Mouse (Mus musculus) adrenal gland, postnatal 4 days (tissue): Measurements from ENCODE around the gene Ppt1. TPM values are rescaled to one million over a fixed set of nuclear protein-coding genes. Genes with fewer than 3 reads are reported as not detected.

Experiments
- DNase-seq, 2 experiments: peaks; one replicate each; pipeline ENCODE4 v3.0.0; 2021 to 2022; ENCODE audit warnings: low spot score in 2 of 2, mixed read lengths in 2 of 2
- total RNA-seq, 2 experiments: library from RNA; stranded (reverse); gene quantifications; 2 replicates each; pipeline ENCODE4 v1.2.3; 2021

Gene Ppt1
- total RNA-seq, 2 experiments from 2014 or later, result 74.6 to 78.1 TPM

DNA sequence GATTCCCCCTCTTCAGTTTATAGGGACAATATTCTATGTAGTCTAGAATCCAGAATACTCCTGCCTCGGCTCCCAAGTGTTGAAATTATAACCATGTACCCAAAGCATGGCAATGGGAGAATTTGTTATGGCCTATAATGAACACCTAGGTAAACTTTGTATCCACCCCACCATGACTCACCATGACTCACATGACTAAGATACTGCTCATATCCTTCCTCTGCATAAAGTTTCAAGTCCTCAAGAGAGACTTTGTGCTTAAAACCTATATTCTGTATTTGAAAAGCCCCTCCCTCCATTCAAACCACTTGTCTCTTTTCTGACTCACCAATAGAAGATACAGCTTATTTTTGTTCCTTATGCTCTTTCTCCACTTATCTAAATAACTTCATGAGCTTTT, 32.0 kb downstream of the Ppt1 start:
- no peak for DNase-seq

DNA sequence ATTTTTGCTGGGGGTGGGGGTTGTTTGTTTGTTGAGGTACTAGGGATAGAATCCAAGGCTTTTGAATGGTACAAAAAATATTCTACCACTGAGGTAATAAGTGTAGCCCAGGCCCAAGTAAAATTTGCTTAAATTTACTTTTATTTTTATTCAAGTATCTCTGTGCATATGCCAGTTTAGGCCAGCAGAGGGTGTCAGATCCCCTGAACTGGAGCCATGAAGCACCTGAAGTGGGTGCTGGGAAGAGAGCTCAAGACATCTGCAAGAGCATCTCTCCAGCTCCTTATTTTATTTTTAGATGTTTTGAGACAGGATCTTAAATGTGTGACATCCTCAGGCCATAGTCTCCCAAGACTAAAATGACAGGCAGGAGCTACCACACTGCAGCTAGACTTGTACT, 34.0 kb downstream of the Ppt1 start:
- no peak for DNase-seq

DNA sequence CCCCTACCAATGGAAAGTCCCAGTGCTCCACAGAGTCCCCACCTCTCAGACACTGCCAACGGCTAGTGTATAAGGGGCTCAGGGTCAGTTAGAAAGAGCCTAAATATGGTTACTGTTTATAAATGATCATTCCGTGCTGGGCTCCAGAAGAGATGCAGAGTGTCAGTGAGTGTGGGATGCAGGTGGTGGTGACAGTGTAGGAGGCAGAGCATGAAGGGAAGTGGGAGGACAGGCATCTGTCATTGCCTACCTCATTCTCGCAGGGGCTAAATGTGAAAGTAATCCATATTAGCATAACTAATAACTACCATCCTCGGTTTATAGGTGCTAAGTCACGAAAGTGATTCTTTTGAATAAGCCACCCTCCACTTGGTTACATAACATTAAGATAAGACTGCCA, 34.7 kb downstream of the Ppt1 start:
- DNase-seq, result no peak

DNA sequence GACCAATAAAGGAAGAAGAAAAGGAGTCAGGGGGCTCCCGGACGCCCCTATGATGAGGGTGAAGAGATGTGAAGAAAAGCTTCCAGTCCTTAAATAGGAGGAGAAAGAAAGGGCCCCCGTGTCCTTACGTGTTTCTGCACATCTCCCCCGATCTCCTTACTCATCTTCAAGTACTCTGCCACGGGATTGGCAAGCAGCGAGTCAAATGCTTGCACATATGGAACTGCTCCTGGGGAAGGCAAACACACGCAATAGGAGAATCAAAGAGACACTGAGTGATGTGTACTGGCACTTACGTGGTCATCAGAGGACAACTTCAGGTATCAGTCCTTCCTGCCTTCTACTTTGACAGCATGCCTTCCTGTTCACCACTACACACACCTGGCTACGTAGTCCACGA, 35.2 kb downstream of the Ppt1 start:
- DNase-seq, result no peak

DNA sequence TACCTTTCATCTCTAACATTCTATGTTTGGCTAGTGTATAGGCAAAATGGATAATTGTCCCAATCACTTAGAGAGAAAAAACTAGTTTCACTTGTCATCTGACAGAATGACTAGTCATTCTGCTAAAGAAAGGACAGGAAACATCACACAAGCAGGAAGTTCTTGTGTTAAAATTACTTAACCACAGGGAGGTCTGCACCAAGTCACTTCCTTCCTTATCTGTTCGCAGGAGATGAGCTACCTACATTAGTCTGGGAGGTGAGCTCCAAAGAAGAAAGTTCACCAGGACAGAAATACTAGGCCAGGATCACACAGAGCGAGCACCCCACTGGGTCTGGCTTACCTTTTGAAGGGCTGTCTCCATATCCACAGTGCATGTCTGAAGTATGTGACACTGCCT, 35.9 kb downstream of the Ppt1 start:
- no peak for DNase-seq

DNA sequence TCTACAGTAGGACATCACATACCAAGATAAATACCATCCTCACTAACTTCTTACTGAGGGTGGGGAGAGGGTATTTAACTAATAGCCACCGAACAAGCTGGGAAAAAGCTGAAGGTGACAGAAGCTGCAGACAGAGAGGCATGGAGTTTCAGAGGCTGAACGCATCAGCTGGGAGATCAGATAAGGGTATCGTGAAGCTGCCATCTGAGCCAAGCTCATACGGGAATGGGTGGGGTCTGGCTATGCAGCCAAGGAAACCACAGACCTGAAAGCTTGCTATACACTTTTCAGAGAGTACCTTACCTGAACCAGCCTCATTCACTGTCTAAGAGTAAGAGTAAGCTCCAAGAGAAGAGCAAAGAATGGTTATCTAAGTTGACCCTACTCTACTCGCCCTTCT, 37.0 kb downstream of the Ppt1 start:
- DNase-seq, result no peak

DNA sequence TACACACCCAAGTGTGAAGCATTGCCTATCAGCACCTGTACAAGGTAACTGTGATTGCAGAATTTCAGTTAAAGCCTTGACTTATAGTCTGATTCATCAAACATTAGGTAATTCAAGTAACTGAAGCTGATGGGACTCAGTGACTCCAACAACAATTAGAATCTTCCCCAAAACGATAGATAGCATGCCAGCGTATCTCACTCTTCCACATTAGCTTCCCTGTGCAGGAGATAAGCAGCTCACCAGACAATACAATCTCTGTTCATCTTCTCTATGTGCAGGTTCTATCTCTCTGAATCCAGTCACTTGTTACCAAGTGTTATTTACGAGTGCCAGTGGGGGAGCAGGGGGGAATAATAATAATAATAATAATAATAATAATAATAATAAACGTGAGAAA, 37.5 kb downstream of the Ppt1 start:
- no peak for DNase-seq

DNA sequence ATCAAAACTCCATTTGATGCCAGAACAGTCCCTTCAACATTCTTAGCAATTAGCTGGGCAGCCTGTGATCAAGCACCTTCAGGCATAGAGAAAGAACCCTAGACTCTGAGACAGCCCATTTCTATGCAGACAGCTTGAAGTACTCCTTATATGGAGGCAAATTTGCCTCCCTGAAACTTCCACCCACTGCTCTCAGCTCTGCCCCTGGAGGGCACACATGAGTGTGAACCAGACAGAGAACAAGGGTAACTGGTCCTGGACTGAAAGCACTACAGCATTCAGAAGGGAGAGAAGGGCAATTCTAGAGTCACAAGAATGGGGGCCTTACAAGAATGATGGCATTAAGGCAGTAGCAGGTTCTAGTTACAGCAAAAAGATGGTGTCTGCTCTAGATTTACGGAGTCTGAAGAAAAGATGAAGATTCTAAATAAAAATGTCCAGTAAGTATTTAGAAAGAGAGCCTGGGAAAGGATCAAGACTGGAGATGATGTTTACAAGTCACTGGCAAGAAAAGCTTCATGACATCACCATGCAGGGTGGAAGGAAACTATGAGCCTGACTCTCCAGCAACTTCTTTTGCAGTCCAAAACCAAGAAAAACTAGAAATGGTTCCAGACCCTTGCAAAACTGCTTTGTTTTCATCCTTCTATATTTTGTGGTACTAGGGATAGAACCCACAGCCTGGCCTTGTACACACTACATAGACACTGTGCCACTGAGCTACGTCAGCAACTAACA, 42.5 kb downstream of the Ppt1 start:
- DNase-seq, result no peak

DNA sequence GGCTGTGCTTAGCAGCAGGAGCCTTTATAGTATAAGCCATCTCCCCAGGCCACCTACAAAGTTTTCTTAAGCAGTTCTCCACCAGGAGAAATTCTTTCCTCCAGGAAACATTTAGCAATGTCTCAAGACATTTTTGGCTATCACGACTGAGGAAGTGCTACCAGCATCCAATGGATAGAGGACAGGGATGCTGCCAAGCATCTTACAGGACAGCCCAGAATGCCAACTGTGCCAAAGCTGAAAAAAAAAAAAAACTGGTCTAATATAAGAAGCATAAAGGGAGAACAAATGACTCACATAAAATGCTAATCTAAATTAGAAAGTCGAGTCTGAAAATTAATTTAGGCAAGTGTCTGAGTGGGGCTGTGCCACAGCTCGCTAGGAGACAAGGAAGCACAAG, 46.5 kb downstream of the Ppt1 start:
- DNase-seq, result no peak

DNA sequence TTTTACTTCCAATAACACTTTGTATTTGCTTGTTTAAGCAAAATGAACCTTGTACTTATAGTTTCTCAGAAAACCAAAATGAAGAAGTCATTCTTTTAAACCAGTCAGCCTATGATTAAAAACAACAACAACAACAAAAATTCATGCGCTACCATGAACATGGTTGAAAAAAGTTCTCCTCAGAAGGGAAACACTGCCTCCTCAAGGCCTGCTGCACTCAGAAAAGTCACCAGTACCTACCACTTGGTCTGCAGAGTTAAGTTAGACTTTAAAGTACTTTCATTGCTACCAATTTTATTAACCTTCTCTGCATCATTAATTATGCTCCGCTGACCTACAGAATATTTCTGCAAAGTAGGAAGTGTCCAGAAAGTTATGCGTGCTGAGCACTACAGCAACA, 47.3 kb downstream of the Ppt1 start:
- no peak for DNase-seq

DNA sequence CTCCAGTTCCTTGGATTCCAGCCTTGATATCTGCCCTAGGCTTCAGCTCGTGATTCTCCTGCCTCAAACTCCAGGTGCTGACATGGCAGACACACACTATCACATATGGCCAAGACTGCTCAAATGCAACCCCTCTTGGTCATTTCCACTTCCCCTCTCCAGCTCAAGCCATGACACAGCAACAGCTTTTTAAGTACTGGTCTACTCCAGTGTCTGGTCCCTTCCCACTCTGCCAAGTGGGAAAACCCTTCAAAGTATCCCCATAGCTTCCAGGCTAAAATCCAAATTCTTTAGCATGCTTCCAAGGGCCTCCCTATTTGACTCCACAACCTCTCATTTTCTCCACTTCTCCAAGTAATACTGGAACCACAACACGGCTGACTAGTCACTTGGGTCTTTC, 48.0 kb downstream of the Ppt1 start:
- DNase-seq, result no peak

DNA sequence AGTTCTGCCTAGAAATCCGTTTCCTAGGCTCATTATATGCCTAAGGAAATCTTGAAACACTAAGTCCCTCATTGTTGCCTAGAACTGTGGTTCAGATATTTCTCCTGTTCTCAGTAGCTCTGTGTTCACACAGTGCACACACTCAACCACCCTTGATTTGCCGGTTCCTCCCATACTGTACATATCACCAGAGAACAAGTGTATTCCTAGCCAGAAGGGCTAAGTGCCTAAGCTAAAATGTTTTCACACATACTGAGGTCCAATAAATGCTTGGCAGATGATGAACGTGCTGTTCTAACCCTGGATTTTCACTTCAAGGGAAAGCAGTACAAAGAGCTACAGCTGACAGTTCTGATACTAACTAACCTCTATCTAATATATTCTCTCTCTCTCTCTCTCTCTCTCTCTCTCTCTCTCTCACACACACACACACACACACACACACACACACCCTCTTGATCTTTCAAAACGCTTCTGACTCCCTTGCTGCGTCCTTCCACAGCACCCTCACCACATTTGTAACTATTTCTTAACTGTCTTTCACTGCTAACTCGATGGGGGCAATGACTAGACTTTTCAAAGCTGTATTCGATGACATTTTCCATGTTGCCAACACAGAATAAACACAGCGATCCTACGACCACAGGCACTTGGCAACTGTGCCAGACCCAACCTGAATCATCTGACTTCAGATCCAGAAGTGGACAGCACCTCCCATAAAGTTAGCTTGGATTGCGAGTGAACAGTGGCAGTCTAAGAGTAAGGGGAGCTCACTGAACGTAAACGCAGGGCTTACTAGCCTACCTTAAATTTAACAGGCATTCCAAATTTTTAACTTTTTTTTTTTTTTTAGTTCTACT, 48.7 kb downstream of the Ppt1 start:
- no peak for DNase-seq

DNA sequence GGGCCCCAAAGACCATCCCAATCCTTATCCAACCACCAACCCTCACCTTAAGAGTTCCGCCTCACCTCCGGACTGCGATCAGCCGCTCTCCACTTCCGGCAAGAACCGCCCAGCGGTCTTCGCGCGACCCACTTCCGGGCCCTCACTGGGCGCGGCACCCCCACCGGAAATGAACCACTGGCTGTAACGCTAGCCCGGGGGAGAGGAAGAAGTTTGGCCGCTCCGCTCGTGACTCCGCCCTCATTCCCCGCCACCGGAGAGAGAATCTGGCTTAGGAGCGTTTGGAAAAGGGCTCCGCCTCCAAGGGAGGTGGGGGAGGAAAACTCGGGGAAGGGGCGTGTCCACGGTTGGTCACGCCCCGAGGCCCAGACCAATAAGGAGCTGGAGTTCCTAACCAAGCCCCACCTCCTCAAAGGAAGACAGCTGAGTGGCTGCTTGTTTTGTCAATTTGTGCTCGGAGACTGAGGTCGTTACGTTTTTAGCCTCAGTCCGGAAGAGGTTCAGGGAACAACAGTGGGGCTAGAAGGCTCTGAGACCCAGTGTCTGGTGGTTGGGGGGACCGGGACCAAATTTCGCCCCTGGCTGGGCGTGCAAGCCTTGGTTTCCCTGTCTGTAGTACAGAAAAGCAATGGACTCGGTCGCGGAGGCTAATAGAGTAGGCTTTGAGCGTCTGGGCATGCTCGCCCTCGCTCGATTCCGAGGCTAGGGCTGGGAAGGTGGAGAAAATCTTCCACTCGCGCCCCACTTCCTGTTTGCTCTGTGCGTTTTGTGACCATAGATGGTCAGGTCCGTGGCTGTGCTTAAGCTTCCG, 49.9 kb downstream of the Ppt1 start, which contains the start of gene Cap1:
Gene Cap1, minus strand, starts transcription at position 289 of the 811 bp plus-strand sequence.
- peak; percentile 84 to 95 for DNase-seq

DNA sequence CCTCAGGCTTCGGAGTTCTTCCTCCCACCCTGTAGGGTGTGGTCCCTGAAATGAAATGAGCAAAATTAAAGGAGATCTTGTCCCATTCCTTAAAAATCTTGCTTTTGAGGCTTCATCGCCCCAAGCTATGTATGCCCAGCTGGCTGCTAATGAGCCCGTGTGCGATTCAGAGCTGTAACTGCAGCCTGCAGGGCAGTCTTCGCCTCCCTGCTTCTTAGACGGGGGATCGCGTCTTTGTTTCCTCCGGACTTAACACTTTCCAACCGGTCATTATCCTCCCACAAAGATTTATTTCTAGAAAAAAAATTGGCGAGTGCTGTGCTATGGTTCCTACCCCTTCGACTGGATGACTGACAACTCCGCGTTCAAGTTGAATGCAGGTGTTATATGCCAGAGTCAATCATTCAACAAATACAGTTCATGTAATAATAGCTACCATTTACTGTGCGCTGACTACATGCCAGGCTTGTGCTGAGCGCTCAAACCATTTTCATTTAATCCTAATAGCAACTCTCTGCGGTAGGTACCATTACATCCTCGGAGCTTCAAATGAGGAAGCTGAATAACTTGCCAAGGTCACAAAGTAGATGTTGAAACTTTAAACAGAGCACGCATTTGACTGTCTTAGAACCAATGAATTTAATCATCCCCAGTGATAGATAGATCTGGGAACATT, 50.7 kb downstream of the Ppt1 start:
- DNase-seq, result no peak

DNA sequence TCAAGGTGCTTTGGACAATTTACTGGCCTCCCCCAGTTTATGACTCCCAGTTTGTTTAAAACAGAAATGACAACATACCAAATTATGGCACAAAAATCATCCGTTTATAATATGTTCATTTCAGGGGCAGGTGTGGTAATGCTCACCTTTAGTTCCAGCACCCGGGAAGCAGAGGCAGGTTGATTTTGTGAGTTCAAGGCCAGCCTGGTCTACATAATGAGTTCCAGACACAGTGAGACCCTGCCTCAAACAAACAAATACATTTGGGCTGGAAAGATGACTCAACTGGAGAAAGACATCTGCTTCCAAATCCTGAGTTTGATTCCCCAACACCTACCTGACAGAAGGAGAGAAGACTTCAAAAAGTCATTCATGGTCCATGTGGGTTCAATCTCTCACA, 51.3 kb downstream of the Ppt1 start:
- DNase-seq, result no peak

DNA sequence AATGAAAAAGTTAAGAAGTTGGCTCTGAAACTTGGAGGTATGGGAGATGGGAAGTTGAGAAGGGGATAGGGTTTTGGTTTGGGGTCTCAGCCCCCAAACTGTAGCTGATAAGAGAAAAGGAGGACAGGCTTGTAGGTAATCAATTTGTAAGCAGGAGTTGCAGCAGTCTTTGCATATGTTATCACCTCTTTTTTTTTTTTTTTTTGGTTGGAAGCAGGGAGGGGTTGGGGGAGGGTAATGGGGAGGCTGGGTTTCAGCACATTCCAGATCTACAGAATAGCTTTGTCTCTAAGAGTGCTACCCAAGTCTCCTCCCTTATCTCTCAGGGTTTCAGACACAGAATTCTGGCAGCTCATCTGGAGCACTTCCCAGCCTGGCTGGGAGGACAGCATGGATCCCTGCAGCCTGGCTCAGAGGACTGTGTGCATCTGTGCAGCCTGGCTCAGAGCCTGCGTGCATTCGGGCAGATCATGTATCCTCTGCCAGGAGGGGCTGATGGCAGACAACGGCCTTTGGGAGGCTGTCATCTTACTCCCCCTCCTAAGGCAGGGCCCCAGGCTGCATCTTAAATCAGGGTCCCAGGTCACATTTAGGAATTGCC, 54.9 kb downstream of the Ppt1 start:
- no peak for DNase-seq

DNA sequence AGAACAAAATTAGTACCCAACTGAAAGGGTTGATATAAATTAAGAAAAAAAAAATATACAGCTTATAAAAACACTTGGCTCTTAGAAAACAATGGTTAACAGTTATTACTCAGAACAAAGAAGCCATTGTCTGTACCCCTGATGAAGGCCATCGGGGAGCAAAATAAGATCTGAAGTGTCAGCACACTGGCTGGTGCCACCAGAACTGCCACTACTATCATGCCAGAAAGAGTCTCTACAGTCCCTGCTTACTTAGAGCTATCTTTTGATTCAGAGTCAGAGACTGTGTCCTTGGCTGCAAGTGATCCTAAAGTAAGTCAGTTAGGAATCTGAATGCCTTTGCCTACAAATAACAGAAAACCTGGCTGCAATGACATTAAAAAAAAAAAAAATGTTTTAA, 55.6 kb downstream of the Ppt1 start:
- no peak for DNase-seq

DNA sequence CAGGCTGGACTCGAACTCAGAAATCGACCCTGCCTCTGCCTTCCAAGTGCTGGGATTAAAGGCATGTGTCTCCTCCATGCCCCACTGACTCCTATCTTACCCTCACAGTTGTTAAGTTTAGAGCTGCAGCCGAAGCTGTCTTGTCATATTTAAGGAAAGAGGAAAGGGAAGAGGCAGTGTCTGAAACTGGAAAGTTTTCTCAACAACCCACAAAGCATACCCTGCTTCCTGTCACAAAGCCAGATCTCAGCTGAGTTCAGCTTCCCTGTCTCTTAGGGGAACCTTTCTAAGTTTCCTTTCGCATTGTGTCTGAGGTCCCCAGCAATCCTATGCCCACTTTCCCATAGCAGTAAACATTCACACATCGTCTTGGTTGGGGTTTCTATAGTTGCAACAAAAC, 56.1 kb downstream of the Ppt1 start:
- no peak for DNase-seq

DNA sequence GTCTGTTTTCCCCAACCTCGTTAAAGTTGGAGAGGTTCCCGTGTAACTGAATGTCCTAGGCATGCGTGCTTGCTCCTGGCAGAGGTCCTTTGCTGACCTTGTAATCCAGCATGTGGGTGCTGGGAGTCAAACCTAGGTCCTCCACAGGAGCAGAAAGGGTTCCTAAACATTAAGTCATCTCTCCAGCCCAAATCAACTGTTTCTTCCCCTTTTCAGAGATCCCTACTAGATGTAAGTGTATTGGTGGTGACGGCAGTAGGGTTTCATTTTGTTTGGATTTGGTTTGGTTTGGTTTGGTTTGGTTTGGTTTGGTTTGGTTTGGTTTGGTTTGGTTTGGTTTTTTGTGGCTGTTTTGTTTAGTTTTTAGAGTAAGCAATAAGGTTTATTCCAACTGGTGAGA, 61.7 kb downstream of the Ppt1 start:
- DNase-seq, result no peak

DNA sequence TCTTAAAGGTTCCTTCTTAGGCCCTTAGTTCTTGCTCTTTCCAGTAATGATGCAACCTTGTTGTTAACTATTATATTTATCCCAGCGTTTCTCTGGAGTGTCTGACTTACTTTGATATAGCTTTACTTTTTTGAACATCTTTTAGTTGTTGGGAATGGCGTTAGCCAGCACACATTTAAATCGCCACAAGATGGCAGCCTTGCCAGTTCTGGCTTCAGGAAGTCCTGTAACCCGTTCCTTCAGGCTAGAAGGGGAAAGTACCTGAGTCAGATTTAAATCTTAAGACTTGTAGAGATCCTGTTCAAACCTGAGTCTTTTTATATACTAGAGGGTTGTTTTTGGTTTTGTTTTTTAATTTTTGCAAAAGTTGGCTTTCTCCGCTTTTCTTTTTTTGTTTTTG, 62.3 kb downstream of the Ppt1 start:
- no peak for DNase-seq

DNA sequence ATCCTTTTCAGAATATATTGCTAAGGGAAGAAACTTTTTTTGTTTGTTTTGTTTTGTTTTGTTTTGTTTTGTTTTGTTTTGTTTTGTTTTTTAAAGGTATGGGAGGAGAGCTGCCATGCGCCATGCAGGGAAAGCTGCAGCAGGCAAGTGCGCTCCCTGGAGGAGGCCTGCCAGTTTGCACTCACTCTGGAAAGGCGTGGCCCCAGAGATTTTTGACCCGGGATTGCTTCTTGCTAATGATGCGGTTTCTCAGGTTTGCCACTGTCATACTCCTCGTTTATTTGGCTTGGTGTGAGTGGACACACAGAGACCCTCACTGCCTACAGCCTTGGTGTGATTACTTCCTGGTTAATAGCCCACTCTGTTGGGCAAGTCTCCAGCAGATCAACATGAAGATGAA, 66.1 kb downstream of the Ppt1 start:
- DNase-seq, result no peak
